Mouse (Mus musculus): ENCODE data around the gene St3gal3.

GRCm38 (mm10) chr4:118033026-118033425 is 101.7 kb downstream of the St3gal3 start:
- TF ChIP-seq CTCF (IDR thresholded peaks at IDR 0.05) (no peak), EP300 (IDR thresholded peaks at IDR 0.05; ENCODE audit: insufficient read depth, low read depth, low read length) (no peak), POLR2A (IDR thresholded peaks at IDR 0.05; ENCODE audit: insufficient read depth, low read depth, low read length) (no peak)
